Mouse (Mus musculus) layer of hippocampus, adult 9-10 months (tissue): ENCODE data around the gene Ncapg.
"Not testable (repeated sequence)": the region's sequence is repeated elsewhere in the genome, so short reads cannot be mapped to it uniquely, and the experiment has no call there.

ENCODE experiments used
- DNase-seq: peaks from one replicate; pipeline ENCODE4 v3.0.0; 2022; ENCODE audit warnings: low spot score

Gene Ncapg

DNA sequence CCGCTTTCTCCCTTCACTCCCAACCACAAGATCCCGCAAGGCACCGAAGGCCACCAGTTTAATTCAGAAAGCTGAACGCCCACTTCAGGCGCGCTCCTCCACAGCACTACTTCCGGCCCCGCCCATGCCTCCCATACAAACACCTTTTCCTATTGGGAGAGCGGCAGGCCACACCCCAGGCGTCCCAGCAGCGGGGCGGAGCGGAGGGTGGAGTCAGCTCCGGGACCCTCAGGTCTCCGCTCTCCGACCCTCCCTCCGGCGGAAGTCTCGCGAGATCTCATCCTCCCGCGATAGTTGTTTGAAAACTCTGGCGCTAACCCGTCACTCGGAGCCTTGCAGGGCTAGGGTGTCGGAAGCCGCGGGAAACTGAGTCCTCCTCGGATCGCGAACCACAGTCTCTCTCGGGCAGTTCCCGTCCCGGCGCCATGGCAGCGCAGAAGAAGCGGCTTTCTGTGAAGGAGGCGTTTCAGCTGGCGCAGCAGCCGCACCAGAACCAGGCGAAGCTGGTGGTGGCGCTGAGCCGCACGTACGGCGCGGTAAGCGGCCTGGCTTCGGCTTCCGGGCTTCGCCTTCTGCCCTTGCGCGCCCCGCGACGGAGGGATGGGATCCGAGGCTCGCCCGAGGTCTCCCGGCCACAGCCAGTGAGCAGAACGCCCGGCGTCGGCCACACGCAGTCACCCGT is at the start of gene Ncapg:
TSS of gene Ncapg (plus strand) at position 322 of the 682 bp plus-strand sequence.
- DNase-seq: peak; percentile 92

DNA sequence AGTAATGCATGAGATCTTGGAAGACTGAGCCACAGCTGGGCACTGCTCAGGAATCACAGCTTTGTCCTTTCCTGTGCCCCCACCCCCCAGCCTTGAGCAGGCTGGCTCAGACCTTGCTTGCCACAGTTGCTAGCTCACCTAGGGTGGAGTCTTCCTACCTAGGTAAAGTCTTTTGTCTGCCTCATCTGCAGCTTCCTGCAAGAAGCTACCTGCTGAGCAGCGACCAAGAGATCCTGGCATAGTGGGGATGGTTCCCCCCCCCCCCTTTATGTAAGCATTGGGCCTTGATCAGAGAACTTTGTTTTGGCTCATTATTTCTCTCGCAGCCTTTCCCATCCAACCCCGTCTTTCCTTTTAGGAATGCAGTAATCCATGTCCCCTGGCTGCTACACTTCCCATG is 48.2 kb upstream of the Ncapg start:
- DNase-seq: no peak

DNA sequence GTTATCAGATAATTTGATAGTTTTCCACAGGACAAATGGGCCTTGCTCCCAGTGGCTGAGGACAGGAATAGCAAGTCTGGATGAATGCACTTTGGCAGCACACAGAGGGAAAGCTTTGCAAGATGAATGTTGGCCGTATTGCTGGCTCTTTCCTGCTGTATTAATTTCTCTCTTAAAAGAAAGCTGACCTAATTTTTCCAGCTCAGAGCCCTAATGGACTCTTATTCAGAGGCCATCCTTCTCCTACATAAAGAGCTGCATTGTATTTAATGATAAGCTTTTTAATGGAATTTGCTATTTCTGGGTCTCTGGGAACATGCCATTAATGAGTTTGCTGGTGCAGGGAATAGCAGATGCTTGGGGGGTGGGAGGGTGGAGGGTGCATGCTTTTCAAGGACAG is 41.9 kb upstream of the Ncapg start:
- DNase-seq: peak; percentile 12

DNA sequence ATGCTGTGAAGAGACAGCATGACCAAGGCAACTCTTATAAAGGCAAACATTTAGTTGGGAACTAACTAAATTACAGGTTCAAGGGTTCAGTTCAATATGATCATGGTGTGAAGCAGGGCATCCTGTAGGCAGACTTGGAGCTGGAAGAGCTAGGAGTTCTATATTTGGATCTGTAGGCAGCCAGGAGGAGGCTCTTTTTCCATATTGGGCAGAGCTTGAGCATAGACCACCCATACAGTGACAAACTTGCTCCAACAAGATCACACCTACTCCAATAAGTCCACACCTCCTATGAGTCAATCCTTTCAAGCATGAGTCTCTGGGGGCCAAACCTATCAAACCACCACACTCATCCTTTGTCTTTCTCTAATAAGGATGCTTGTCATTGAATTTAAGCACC is 40.2 kb upstream of the Ncapg start:
- no peak for DNase-seq

DNA sequence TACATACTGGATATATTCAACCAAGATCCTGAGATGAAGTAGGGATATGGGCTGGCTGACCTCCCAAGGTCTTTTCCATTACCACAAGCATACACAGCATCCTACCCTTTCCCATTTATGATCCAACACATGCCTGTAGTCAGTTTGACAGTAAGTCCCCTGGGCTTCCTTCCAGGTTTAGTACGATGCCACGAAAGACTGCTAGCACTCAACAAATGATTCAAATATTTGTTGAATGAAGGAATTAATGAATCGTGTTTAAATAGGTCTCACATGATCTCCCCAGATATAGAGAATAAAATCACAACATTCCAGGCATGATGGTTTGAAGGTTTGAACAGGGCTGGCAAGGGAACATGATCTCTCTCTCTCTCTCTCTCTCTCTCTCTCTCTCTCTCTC is 31.3 kb upstream of the Ncapg start:
- peak; percentile 10 for DNase-seq

DNA sequence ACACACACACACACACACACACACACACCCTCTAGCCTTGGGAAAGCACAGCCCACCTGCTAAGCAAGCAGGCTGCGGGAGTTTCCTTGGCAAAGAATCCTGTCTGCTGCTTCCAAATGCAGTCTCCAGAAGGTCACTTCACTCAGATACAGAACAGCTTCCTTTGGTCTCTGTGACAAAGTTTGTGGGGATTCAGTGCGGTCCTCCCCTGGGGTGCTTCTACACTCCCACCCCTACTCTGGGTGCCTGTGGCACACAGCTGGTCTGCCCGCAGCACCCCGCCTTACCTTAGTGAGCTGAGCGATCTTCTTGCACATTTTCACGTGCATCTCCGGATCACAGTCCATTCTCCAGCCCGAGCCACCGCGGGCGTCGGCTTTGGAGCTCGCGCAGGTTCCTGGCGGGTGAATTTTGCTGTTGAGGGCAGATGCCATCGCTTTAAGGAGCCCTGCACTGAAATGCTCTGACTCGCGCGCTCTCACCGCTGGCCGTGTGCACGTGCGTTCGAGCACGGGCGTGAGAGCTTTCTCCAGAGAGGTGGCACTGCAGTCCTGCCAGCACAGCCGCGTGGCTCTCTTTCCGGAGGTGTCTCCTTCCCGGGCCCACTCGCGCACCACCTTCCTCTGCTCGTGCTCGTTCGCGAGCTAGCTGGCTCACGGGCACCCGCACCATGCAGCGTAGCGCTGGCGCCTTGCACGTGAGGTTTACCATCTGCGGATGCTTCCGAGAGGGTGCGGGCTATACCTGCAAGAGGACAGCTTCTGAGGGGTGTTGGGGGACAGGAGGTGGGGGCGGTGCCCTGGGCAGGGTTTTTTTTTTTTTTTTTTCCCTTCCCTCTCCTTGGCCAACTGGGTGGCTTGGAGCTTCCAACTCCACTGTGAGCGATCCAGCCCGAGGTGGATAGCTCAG is 30.7 kb upstream of the Ncapg start, which contains the start of gene Fam184b:
TSS of gene Fam184b (minus strand) at position 809 of the 909 bp plus-strand sequence.
- DNase-seq: peak; percentile 20

DNA sequence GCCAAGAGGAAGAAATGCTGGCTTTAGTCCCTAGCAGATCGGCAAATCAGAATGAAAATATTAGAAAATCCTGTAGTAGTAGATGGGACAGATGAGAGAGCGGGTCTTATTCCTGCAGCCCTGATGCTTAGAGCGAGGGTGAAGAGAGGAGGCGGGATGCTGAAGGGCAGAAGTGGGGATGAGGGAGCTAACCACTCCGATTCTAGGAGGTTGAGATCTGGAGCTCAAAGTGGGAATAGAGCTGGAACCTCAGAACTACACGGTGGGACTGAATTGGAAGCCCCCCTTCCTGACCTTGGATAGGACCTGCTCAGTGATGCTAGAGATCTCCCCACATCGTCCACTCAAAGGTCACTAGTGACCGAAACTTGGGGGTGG is 30.0 kb upstream of the Ncapg start:
- no peak for DNase-seq

DNA sequence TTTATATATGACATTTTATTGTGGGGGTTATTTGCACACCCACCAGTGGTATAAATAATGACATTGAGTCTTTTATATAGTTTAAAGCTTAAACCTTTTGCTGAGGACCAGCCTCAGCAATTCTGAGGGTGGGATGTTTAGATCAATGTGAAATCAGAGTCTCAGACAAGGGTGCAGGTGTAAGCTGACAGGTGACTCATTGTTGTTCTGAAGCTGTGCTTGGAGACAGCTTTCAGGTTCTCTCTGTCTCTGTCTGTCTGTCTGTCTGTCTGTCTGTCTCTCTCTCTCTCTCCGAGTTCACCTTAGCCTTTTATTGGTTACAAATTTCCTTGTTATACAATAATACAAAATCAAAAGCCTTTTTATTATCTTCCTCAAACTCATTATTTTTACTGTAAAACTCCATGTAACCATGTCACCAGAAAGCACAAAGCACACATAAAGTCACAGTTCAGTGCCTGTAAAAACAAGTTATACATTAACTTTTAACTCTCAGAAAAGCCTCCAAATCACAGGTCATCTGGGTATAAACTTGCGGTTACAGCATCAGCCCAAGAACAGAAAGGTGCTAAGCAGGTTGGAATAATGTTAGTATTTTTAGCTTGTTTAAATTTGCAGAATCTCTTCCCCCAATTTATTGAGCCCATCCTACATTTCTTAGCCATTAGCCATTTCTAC is 18.6 kb upstream of the Ncapg start:
- DNase-seq: no peak

DNA sequence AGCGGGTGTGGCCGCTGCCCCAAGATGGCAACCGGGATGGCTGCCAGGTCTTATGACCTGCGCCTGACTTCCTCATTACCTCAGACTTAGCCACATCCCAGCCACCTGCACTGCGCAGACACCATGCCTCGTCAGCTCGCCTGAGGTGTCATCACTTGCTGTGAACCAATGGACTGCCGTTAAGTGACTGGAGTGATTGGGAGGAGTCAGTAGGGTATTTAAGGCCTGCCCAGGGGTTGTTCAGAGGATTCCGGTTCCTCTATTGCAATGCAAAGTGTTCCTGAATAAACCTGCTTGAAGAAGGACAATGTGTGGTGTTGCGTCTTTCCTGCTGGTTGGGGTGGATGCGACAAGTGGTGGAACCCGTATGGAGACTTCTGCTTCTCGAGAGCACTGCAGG is 11.3 kb upstream of the Ncapg start:
- not testable (repeated sequence) for DNase-seq

DNA sequence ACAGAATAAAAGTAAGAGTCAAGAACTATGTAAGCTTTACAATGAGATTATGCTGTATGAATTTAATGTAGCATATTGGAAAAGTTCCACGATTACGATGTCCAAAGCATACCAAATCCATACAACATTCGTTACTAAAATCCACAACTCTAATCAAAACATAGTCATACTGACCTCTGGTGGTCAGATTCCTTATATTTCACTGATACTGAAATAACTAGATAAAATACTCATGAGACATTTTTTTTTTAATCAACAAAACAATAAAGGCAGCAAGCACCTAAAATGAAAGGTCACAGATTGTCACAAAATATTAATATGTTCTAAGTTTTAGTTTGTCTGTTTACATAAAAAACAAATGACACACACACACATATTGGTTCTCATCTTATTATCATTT is 1.4 kb upstream of the Ncapg start:
- peak; percentile 53 for DNase-seq

DNA sequence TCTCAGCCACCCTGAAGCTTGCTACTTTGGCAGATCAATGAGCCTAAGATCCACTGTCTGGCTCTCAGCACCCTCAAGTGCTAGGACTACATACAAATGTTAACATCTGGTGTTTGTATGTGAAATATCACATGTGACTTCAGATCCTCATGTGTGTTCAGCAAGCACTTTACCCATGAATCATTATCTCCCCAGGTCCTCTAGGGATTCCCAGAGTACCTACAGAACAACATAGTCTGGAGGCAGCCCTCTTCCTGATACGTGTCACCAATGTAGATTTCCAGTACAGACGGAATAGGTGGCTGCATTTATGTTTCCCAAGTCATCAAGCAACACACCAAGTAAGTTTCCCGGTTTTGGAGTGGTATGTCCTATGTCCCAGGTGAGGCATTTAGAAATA is 888 bp upstream of the Ncapg start:
- DNase-seq: no peak

DNA sequence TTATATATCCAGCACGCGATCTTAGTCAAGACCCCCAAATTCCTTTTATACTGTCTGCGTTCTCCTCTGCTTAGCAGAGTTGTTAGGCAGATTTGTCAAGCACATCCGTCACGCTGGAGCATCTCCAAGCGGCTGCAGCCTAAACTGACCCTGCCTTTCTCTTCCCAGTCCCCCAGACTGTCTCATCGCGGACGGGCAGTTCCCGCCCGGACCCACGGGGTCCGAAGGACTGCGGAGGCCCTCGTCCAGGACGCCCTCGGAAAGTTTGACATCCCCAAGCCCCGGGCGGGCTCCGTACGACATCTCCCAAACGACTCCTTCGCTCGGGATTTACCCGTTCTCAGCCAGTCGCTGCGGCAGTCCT is 503 bp upstream of the Ncapg start:
- no peak for DNase-seq

DNA sequence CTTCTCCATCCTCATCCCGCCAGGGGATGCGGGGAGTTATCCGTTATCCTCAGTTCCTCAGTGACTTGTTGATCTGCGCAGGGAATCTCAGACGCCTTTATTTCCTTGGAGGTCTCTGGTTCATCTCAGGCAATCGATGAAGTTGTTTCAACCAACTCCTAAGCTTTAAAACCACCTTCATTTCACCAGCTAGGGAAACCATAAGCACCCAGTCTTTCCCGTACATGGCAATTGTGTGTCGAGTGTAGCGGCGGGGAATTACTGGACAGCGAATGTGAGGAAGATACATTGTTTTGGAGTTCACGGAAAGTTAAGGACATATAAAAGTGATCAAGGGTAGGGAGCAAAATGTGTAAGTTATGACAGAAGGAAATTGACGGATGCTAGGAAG is 556 bp downstream of the Ncapg start:
- no peak for DNase-seq

DNA sequence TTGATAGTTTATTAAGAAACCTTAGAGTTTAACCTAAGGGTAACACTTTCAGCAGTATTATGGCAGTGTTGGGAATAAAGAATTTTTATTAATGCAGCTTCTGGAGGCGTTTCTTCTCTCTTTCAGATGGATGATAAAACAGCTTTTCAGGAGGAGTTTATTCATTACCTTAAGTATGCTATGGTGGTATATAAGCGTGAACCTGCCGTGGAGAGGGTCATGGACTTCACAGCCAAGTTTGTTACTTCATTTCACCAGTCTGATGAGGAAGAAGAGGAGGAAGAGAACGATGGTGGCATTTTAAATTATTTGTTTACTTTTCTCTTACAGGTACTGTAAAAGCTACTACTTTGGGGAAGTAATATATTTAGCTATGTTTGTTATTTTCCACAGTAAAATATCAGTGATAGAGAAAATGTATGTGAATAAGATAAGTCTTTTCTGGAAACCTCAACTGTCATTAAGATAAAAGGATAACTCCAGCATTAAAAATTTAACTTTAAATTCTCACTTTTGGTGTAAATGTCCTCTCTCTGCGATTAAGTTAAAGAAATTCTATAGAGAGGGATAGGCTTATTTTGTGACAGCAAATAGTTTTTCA is 1.3 kb downstream of the Ncapg start:
- DNase-seq: no peak

DNA sequence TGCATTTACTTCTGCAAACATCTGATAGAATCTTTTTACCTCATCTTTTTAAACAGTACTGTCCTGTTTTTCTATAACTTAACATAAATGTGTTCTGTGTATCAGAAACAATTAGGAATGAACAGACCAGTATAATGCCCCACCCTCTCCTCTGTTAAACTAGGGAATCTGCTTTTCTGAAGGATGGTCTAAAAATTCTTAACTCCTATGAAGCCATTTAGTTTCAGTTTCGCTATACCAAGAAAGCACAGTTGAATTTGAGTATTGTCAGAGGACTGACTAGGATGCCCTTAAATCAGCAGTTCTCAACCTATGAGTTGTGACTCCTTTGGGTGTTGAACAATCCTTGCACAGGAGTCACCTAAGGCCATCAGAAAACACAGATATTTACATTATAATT is 5.3 kb downstream of the Ncapg start:
- DNase-seq: no peak

DNA sequence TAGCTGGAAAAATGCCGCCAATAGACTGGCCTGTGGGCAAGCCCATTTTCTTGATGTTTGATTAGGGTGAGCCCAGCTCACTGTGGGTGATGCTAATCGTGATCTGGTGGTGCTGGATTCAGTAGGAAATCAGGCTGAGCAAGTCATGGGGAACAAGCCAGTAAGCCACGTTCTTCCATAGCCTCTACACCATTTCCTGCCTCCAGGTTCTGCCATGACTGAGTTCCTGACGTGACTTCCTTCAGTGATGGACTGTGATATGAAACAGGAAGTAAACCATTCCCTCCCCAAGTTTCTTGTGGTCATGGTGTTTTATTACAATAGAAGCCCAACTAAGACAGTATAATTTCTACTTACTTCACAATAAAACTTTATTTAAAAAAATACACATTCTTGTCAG is 7.9 kb downstream of the Ncapg start:
- no peak for DNase-seq

DNA sequence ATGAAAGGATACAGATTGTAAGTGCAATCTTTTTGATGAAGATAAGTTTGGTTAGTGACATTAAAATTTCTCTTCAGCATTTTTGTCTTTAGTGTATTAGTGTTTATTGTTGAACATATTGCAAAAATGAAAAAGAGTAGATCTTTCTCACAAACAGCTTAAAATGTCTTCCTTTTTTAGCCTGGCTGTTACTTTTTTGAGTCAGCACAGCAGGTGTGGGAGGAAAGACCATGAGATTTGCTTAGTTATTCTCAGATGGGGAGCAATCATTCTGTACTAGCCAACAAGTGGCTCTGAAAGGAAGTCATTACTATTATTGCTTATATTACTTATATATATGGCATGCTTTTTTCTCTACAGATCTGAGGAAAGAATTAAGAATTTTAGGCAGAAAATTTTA is 10.2 kb downstream of the Ncapg start:
- DNase-seq: no peak

DNA sequence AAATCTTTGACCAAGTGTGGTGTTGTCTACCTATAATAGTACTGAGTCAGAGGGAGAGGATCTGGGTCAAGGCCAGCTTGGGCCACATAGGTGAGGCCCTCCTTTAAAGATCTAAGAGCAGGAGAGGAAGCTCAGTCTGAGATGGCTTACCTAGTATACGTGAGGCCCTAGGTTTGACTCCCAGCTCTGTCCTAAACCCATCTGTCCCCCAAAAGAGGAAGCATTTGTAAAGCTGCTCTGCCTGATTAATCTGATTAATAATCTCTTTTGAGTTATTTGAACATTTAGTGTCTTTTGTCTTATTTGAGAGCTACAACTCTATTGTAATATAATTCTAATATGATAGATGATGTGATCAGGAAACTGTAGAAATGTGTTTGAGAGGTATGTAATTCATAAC is 13.7 kb downstream of the Ncapg start:
- no peak for DNase-seq

DNA sequence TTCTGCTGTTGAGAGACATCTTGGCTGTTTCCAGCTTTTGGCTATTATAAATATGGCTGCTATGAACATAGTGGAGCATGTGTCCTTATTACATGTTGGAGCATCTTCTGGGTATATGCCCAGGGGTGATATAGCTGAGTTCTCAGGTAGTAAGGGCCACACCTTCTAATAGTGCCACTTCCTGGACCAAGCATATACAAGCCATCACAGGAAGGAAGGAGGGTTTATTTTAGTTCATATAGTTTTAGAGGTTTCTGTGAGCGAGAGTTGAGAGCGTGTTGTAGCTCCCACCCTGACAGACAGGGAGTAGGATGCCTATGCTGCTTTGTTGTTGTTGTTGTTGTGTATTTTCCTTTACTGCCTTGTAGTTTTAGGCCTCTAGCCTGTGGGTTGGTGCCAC is 15.5 kb downstream of the Ncapg start:
- DNase-seq: no peak

DNA sequence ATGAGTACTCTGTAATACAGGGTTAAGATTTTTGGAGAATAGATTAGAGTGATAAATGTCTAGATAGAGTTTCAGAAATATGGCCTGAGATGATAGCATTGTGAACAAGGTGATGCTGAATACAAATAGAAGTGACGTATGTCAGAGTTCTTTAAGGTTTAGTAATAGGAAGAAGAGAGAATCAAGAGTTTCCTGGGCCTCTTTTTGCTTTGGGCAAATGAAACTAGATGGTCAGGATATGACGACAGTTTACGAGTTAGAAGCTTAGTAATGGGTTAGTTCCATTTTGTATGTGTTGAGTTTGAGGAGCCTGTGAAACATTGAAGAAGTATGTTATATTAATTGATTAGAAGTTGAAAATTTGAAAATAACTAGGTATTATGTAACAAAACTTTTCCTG is 16.5 kb downstream of the Ncapg start:
- DNase-seq: no peak

DNA sequence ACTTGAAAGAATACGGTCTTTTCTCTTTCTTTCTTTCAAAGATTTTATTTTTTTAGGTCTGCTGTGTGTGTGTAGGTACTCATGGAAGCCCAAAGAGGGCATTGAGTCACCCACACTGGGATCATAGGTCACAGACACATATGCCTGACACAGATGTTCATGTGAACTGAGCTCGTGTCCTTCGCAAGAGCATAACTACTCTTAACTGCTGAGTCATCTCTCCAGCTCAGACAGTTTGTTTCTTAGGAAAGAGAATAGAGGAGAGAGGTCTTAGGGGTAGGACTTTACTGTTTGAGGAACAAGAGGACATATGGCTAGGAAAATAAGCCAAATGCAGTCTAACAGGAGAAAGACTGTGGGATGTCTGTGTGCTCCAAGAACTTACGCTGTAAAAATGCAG is 19.4 kb downstream of the Ncapg start:
- DNase-seq: no peak

DNA sequence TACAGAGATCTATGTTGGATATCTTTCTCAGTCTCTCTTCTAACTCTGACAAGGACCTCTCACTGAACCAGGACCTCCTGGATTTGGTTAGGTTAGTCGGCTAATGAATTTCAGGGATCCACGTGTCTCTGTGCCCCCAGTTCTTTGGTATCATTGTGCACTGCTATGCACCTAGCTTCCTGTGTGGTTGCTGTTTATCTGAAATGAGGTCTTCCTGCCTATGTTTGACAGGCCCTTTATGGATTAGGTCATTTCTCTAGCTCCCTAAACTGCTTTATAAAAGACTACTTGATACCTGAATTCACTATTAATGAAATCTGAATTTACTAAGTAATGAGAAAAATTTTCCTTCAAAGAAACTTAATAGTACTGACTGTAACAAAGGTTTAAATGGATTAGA is 21.1 kb downstream of the Ncapg start:
- DNase-seq: no peak

DNA sequence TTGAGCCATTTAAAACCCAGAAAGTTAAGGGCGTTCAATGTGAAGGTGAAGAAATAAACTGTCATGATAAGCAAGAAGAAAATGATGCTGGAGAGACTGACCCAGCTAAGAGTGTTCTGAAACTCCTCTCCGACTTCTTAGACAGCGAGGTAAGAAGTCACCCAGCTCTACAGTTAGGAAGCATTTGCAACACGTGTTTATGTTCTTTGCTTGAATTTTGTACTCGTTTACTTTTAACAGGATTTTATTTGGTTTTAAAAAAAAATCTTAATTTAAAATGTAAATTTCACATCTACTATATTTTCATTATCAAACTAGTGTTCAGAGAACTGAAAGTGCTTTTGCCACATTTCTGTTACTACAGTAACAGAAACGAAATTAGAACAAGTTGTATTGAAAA is 22.0 kb downstream of the Ncapg start:
- no peak for DNase-seq
